Mouse (Mus musculus) layer of hippocampus, postnatal 14 days (tissue): ENCODE results near the gene Fcho2. TPM values are rescaled to one million over a fixed set of nuclear protein-coding genes. Genes with fewer than 3 reads are reported as not detected.

ENCODE experiments used
- DNase-seq, 2 experiments: peaks; one replicate each; pipeline ENCODE4 v3.0.0; 2021 to 2022; ENCODE audit warnings: low spot score in 2 of 2, mixed read lengths in 1 of 2
- total RNA-seq, 2 experiments: library from RNA; stranded (reverse); gene quantifications; 2 replicates each; pipeline ENCODE4 v1.2.3; 2021

Fcho2 gene
- total RNA-seq, 2 experiments from 2014 or later: 36.1 to 36.8 TPM

DNA sequence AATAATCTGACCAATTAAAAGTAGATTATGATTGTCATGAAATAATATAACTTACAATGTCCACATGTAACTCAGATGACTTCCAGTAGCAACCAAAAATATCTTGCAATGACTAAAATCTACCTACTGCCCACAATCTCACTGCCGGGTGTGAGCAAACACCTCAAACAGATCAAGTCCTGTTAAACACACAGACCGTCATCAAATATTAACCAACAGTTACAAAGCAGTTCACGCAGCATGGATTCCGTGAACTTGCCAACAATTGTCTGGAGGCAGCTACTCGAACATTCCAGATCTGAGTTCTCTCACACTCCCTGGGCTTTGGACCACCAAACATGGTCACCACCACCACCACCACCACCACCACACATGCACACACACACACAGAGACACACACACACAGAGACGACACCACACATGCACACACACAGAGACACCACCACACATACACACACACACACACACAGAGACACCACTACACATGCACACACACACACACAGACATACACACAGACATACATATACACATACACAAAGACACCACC, 99.7 kb downstream of the Fcho2 start:
- no peak for DNase-seq

DNA sequence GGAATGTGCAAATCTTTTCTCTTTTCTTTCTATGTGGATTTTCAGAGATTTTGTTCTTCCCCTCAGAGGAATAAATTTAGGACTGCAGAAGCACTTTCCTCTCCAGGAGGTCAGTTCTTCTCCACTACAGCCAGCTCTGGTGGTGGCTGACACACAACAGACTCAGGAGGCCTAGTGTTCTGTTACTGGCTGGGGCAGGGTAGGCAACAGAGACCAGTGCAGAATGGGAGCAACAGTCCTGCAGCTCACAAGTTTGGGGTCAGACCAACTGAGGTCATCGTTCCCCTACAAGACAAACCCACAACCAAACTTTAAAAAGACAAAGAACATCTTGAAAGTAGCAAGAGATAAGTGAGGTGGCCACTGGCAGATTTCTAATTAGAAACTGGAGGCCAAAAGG, 104.6 kb downstream of the Fcho2 start:
- no peak for DNase-seq

DNA sequence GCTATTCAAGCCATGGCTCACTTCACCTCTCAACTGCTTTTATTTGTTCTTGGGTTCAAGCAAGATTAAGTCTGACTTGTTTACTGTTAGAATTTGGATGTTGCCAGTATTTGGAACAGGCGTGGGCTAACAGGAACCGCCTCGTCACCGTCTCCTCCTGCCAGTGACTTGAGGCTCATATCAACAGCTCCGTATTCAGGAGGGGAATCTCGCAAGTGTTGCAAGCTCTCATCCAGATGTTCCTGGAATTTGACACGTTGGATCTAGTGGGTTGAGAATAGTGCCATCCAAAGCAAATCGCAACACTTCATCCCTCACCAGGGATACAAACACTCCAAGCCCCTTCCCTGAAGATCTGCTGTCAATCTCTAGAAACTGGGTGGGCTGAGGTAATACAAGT, 105.0 kb downstream of the Fcho2 start:
- DNase-seq: no peak

DNA sequence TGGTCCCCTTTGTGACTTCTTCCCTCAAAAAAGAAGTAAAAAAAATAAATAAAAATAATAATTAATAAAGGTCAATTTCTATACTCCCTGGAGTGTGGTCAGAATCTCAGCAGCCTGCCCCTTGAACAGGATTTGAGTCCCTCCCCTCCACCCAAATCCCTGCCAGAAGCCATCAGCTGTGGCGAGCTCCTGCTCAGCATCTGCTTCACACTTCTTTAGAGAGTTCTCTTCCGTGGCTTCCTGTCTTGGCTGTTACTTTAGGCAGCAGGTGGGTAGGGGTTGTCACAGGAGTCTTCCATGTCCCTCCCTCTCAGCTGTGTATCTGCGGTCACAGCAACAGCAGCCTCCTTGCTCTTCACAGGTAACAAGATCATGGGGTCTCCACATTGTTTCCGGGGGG, 109.7 kb downstream of the Fcho2 start:
- DNase-seq: no peak

DNA sequence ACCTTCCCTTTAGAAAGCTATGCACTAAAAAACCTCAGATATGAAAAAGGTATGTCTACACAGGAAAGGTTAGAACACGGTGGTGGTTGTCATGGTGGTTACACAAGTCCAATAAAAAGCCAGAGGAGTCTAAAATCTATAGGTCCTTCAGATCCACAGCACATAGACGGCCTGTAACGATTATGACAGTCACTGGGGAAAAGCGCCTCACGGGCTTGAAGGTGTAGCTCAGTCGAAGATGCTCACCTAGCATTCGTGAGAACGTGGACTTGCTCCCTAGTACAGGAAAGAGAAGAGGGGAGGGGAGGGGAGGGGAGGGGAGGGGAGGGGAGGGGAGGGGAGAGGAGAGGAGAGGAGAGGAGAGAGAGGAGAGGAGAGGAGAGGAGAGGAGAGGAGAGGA, 111.5 kb downstream of the Fcho2 start:
- no peak for DNase-seq

DNA sequence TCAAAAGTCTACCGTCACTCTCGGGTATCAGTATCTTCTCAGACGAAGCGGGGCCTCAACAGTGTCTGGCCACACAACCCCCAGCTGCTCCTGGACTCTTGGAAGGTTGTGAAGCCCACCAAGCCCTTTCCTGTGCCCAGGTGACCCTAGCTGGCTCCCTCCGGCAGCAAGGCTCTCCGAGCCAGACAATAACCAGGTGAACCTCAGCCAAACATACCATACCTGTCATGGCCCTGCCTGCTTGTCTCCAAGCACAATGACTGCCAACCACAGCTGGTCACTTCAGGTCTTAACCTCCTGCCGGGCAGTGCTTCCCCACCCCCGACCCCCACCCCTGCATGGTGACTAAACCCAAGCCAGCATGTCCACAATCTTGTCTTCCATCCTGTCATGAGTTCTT, 112.9 kb downstream of the Fcho2 start:
- DNase-seq: no peak

DNA sequence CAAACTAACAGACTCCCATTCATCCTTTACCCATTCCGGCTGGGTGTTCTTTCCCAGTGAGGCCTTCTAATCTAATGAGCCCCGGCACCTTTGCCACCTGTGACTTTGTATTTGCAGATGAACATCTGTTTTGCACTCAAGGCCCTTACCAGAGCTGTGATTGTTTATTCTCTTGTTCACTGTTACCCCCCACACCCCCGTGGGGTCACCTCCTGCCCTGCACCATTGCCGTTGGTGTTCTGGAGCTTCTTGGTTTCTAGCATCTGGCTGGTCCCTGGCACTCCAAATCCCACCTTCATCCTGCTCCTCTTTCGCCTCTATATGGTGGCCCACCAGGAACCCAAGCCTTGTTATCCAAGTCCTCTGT, 114.0 kb downstream of the Fcho2 start:
- DNase-seq: no peak

DNA sequence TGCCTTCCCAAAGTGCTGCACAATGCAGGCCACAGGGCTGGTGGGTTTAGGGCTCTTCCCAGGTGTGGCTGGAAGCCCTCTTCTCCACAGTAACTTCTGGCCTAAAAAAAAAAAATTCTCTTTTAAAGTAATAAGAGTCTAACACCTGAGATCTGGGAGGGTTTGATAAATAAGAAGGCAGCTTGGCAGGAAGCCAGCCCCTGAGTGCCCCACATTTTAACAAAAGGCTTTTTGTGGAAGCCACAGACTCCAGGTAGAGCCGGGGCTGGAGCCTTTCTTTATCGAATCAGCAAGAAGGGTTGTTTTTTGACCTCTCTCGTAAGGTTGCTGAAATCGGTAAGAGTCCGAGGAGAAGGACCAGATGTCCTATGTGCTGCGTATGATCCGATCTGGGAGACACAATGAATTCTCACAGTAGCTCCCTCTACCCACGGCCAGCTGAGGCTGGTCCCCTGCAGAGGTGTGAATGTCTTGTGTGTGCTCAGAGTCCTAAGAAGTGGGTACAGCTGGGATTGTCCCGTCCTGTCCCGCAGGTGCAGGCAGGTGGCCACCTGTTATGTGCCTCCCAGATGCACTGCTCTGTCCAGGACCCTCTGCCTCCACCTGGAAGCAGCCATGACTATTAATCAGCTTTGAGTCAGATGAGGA, 114.5 kb downstream of the Fcho2 start:
- DNase-seq: no peak

DNA sequence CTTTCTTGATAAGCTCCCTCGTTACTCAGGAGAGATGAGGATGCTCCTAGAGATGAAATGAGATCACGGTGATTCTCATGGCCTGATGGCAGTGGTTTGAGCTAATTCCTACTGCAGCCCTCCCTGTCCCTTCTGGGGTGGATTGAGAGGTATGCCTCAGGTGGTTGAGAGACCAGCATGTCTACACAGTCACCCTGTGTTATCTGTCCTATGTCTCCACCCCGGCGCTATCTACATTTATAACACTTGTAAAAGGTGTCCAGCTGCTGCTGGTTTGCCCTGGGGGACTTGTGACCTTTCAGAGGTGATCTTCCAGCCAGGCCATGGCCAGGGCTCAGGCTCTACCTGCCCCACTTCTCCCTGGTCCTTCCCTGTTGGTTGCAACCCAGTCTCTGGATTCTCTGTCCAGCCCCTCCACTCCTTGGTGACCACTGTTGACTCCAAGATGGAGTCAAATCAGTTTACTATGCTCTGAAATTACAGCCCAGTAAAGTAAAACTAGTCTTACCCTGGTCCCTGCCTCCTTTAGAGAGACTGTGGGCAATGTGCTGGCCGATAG, 115.2 kb downstream of the Fcho2 start:
- DNase-seq: no peak

DNA sequence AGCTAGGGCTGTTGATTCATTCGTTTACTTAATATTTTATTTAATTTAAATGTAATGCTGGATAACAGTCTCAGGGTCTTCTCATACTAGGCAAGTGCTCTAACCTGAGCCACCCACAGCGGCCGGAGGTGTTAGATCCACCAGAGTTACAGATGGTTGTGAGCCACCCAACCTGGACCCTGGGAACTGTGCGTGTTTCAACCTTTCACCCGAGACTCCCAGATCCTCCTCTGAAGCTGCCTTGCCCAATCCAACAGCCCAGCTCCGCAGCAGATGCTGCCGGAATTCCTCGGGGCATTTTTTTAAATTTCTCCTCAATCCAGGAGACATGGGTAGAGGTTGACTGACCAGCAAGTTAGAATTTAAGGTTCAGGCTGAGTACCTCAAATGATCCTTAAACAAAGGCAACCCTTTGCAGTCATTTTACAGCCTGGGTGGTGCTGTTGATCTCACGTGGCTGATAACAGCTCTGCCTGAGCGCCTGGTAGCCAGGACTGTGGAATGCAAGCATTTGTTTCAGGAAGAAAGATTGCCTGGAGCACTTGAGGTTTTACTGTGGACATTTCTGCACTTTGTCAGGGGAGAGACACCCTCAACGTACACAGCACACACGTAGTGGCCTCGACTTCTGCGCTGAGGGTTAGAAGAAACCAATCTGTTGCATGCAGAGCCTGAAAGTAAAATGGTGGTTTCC, 116.1 kb downstream of the Fcho2 start:
- no peak for DNase-seq

DNA sequence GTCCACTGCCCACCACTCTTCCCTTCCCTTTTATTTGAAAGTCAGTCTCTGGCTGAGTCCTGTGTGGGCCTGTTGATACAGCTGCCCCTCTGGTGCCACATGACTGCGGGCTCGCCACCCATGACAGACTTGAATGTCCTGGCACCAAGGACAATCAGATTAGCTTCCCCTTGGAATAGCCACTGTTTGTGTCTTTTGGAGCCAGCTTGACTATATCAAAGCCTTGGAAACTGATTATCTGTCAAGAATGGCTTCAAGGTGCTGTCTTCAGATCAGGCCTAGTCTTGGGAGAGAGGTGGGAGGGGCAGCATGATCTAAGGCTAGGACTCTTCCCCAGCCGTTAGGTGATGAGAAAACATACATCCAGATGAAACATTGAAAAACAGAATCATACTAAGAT, 118.5 kb downstream of the Fcho2 start:
- DNase-seq: no peak

DNA sequence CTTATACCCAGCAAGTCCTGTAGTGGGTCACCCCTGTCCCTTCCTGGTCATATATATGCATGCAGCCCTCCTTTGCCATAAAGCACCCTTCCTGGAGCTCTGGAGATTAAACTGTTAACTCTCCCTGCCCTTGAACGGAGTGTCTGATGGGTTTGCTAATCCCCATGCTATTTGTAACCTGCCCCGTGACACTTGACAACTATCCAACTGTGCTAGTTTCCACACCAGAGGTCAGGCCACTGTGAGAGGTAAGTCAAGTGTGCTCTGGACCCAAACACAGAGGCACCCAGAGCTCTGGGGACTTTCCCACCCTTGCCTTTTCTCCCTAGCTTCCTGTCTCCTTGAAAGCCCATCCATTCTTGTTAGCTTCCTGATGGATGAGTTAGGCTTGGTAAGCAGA, 119.7 kb downstream of the Fcho2 start:
- no peak for DNase-seq

DNA sequence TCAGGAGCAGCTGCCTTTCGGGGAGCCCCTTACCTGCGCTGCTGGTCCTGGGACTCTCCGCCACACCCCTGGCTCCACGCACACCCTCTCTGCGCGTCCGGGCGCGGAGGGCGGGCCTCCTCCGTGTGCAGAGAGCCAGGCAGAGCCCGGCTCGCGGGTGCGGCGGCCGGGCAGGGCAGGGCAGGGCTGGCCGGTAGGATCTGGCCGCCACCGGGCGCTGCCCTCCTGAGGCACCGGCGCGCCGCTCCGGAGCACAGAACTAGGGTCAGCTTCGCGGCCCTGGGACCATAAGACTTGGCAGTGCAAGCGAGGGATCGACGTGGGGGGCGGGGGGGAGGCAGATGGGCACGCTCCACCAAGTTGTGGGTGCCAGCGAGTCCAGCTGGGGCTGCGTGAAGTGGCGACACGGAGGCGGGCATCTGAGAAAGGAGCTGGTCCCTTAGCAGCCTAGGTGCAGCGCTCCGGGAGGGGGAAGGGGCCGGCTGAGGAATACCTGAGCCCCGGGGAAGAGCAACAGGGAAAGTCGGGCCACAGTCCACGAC, 120.4 kb downstream of the Fcho2 start, which contains the start of gene Tmem171:
TSS of gene Tmem171 (minus strand) at position 62 of the 542 bp plus-strand sequence.
- no peak for DNase-seq

DNA sequence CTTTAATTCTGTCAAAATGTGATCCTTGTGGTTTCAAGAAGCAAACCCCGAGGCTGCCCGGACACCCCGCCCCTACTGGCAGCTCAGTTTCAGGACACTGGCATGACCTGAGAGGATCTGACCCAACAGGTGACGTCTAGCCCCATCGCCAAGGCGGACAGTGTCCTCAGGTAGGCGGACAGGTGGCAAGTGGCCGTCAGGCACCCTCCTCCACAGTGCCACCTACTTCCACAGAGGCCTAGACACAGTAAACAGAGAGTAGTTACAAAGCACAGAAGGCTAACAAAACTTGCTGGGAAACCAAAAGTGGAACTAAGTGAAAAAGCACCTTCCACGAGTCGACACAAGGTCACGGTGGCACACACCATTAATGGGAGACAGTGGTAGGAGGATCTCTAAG, 121.9 kb downstream of the Fcho2 start:
- no peak for DNase-seq

DNA sequence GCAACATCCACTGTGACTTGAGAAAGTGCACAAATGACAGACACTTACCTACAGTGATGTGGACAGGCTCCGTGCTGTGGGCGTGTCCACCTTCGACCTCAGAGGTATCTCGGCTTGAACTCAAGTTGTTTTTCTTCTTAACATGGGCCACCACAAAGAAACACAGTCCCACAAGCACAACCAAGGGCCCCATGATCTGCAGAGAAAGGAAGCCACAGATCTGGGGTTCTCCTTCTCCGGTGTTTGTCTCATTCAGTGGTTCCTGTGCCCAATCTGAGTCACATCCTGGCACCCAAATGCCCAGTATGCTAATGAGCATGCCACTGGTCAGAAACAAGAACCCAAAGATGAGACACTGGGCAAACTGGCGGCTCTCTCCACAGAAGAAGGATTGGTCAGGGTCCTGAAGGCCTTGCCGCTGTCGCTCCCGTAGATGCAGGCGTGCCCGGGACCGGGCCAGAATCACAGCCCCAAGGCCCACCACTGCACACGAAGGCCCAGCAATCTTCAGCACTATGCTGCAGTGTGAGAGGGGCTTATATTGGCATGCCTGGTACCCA, 123.2 kb downstream of the Fcho2 start:
- DNase-seq: no peak

DNA sequence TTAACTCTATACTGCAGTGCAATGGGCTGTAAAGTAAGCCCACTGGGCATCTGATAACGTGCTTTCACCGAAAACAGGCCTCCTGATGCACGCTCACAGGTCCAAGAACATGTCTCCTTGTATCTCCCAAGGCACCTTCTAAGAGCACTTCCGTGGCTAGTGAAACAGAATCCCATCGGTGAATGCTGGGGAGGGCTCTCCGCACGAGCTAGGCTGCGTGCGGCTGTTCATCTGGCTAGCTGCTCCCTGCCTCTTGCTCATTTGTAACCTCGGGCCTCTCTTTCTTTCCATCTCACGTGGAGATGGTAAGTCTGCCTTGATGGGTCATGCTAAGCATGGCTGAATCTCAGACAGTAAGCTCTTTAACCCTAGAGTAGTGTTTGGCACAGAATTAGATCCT, 124.4 kb downstream of the Fcho2 start:
- DNase-seq: no peak

DNA sequence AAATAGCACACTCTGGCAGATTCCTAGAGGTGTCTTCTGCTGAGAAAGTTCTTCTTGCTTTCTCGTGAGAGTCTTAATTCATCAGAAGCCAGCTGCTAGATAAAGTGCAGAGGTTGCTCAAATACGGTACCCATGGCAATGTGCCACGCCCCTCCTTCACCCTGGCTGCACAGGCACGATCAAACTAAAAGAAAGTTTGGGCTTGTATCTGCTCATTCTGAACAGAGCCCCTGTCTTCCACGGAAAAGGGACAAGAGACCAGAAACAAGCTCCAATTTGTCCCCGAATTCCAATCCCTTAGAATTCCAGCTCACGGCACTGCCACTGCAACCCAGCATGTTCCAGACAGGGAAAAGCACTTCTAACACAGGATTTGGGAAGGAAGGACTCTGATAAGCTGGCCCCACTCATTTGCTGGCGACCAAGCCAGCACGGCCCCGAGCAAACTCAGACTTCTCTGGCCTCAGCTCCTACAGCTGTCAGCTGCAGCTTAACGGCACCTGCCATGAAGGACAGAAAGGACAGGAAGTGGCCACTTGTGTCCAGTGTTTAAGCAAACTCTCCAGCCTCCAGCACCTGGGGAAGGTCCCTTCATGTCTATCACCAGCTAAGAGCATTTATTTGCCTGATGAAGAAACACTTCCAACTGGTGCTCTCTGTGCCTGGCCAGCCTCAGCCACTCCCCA, 125.5 kb downstream of the Fcho2 start:
- DNase-seq: no peak

DNA sequence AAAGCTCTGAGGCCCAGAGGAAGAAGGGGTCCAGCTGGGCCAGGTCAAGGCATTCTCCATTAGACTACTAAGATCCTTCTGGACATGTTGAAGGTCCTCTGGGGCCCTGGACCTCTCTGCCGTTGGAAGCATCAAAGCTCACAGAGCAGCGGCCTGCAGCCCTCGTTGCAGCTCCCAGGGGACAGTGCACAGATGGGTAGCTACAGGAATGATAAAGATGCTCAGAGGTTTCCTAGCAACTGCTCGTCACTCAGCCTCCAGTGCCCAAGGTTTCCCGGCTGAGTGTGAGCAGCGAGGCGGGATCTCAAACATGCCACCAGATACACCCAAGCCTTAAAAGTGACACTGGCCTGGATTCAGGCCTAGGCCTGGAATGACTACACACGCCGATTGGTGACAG, 127.3 kb downstream of the Fcho2 start:
- peak in 1 of 2 experiments; percentile 12 for DNase-seq

DNA sequence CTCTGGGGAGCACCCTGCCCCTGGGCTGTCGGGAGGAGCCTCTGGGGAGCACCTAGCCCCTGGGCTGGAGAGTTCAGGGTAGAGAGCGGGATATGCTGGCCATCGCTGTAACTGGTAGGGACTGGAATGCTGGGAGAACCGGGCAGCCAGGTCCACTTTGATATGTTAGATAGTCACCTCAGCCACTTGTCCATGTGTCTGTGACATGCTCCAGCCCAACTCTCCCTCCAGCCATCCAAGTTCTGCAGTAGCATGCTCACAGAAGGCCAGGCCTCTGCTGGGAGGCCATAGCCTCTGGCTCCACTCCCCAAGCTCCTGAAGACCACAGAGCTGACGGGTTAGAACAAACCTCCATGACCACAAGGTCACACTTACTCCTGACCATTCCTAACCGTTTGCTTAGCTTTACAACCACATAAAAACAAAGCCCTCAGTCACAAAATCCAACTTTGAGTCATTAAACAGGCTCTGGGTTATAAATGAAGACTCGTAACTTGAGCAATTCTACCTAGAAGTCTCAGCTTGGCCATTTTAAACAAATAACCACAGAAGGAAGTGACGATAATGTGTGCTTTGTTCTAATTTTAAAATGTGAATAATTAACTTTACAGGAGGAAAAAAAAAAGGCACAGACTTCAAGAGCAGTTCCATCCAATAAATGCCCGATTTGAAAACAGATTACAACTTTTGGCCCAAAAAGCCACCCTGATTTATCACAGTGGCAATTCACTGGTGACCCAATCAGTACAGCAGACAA, 130.9 kb downstream of the Fcho2 start:
- DNase-seq: no peak

DNA sequence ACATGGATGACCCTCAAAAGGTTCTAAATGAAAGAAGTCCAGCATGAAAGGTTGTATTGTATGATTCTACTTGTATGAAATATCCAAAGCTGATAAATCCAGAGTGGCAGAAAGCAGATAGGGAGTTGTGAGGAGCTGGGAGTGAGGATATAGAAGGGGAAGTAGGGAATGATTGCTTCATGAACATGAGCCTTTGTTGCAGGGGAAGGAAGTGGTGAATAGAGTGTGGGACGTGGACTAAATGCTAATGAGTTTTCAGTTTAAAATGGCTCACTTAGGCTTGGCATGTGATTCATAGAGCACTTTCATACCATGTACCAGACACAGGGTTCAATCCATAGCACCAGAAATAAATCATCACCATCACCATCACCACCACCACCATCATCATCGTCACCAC, 131.8 kb downstream of the Fcho2 start:
- DNase-seq: no peak
